Mouse (Mus musculus) ES-Bruce4 (cell line): ENCODE results near the gene Ttll9. TPM values are rescaled to one million over a fixed set of nuclear protein-coding genes. Genes with fewer than 3 reads are reported as not detected.
A peak's percentile ranks its signal among the peaks of the same experiment; 100 is the strongest.

Source experiments
- H3K27ac ChIP-seq: 2 replicates; pipeline ENCODE4 v1.5.1; 2012; ENCODE audit warnings: low read length, inconsistent platforms; ENCODE audit not compliant: insufficient read depth
- H3K27me3 ChIP-seq: 2 replicates; pipeline ENCODE4 v1.6.1; 2012; ENCODE audit warnings: mild to moderate bottlenecking, low read length, inconsistent platforms; ENCODE audit not compliant: control insufficient read depth, poor library complexity, insufficient read depth, severe bottlenecking
- H3K36me3 ChIP-seq: 2 replicates; pipeline ENCODE4 v1.6.1; 2012; ENCODE audit warnings: inconsistent platforms, mild to moderate bottlenecking, low read length, moderate library complexity; ENCODE audit not compliant: control insufficient read depth, poor library complexity, insufficient read depth, severe bottlenecking
- H3K4me1 ChIP-seq: one replicate; pipeline ENCODE4 v1.8.1; 2011; ENCODE audit warnings: low read length; ENCODE audit not compliant: control insufficient read depth, insufficient read depth
- H3K4me3 ChIP-seq: 2 replicates; pipeline ENCODE4 v1.5.1; 2011; ENCODE audit warnings: low read depth, mild to moderate bottlenecking, low read length
- H3K9ac ChIP-seq: 2 replicates; pipeline ENCODE4 v1.6.1; 2012; ENCODE audit warnings: low read depth, mild to moderate bottlenecking, inconsistent platforms; ENCODE audit not compliant: poor library complexity, severe bottlenecking
- H3K9me3 ChIP-seq: replicated peaks from 2 replicates; pipeline ENCODE4 v1.6.1; 2012; ENCODE audit warnings: mild to moderate bottlenecking, low read length, inconsistent platforms; ENCODE audit not compliant: control insufficient read depth, poor library complexity, insufficient read depth, severe bottlenecking
- CTCF ChIP-seq: IDR thresholded peaks from one replicate; pipeline ENCODE4 v1.8.1; 2011; ENCODE audit warnings: low read depth, low read length
- EP300 ChIP-seq: IDR thresholded peaks from 2 replicates; pipeline ENCODE4 v1.6.1; 2011; ENCODE audit warnings: low read depth, low read length; ENCODE audit not compliant: insufficient read depth
- POLR2A ChIP-seq: IDR thresholded peaks from one replicate; pipeline ENCODE4 v1.8.1; 2011; ENCODE audit warnings: low read length; ENCODE audit not compliant: insufficient read depth
- polyA plus RNA-seq: library from polyadenylated mRNA; stranded (reverse); fragments of >200 nt; gene quantifications from 2 replicates; pipeline ENCODE4 v1.2.4, GENCODE M21; 2011; ENCODE audit warnings: low read depth; ENCODE audit not compliant: missing spikeins, insufficient read depth, insufficient read length

Gene Ttll9
- polyA plus RNA-seq, 1 experiment, result 2.1 TPM

DNA sequence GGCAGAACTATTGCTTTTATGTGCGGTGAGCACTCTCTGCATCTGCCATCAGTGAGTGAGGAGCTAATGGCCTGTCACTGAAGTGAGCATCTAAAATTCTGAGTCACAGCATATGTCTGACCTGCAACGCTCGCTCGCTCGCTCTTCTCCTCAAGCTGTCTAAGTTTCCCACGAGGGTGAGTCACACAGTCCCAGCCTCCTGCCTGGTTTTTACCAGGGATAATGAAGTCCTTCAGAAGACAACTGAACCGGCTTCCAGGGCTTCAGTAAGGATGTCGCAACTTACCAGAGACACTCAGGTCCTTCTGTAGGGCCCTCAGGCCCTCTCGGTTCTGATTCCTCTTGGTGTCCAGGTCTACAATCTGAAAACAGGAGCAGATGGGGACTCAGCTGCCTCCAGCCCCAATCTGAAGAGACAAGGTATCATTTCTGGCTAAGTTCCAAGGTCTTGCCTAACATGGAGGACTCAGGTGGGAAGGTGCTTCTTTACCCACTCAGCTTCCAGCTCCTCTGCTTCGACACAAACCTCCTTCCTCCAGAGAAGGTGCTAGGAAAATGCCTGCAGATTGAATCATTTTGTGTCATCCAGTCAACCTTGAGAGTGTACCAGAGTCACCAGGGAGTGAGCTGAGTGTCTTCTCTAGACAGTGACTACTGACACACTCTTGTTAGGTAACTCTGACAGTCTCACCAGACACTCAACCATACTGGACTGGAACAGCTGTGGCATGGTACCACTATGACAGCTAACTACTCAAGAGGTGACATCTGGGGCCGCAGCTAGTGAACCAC lies 51.6 kb downstream of the Ttll9 start:
- H3K27ac ChIP-seq, result no peak overlapping the region
- H3K27me3 ChIP-seq, result no peaks in the 10 kb centered on the region
- H3K9me3 ChIP-seq, result no peaks in the 10 kb centered on the region
- H3K4me3 ChIP-seq, result peak overlapping the region; percentile 95
- no peaks in the 10 kb centered on the region for H3K4me1 ChIP-seq
- 0 out of 2 replicates have a peak overlapping the region, but pooled peaks have one; percentile 69 for H3K9ac ChIP-seq
- no peak for TF ChIP-seq POLR2A
- no peak for TF ChIP-seq EP300
- TF ChIP-seq CTCF, result no peak
- peaks cover 9% of the 10 kb centered on the region; the same call in 1 of the 2 replicates for H3K36me3 ChIP-seq

GRCm38 (mm10) chr2:153014758-153015593 lies 52.7 kb downstream of the Ttll9 start, which contains the start of gene Pdrg1:
Gene Pdrg1, minus strand, starts transcription at chr2:153015427.
- Histone ChIP-seq H3K27me3 (no peaks in the 10 kb centered on the region), H3K27ac (no peak within 1 kb of the TSS), H3K9me3 (no peaks in the 10 kb centered on the region), H3K4me3 (peak within 1 kb of the TSS; percentile 95), H3K4me1 (no peaks in the 10 kb centered on the region), H3K9ac (peak within 1 kb of the TSS; percentile 69), H3K36me3 (peaks cover 9% of the 10 kb centered on the region; the same call in 1 of the 2 replicates)
- peak; percentile 89 for TF ChIP-seq CTCF
- TF ChIP-seq EP300, result no peak
- TF ChIP-seq POLR2A, result peak; percentile 66

- TF ChIP-seq EP300 (no peak), CTCF (no peak), POLR2A (no peak)
Measured at GRCm38 (mm10) chr2:153015804-153016203, 53.5 kb downstream of the Ttll9 start.

DNA sequence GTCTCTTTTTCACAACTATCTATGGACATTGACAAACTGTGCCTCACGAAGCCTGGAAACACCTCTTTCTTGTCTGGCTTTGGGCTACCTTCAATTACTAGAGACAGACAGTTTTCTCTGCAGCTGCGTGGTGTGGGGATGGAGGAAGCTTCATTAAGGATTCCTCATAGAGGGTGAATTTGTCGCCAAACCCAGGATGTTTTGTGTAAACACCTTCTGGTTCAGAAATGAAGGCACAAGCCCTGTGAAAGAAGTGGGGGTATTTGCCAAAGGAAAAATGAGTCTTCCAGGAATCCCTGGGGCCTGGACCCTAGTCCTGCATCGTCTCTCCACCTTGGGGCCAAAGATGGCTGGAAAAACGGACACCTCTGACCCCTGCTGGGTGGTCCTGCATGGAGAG lies 54.5 kb downstream of the Ttll9 start:
- no peak overlapping the region for H3K4me3 ChIP-seq
- H3K36me3 ChIP-seq, result 0 out of 2 replicates have a peak, but pooled peaks cover 3% of the 10 kb centered on the region
- H3K27ac ChIP-seq, result no peak overlapping the region
- H3K27me3 ChIP-seq, result no peaks in the 10 kb centered on the region
- H3K4me1 ChIP-seq, result peaks cover 3% of the 10 kb centered on the region
- TF ChIP-seq EP300 (no peak), CTCF (no peak), POLR2A (no peak)
- no peaks in the 10 kb centered on the region for H3K9me3 ChIP-seq
- H3K9ac ChIP-seq, result no peak overlapping the region

More at GRCm38 (mm10) chr2:153015804-153016203, 53.5 kb downstream of the Ttll9 start:
- peaks cover 3% of the 10 kb centered on the region for H3K4me1 ChIP-seq
- H3K36me3 ChIP-seq, result 0 out of 2 replicates have a peak, but pooled peaks cover 4% of the 10 kb centered on the region
- no peaks in the 10 kb centered on the region for H3K9me3 ChIP-seq
- no peaks in the 10 kb centered on the region for H3K27me3 ChIP-seq
- H3K9ac ChIP-seq, result no peak overlapping the region
- no peak overlapping the region for H3K4me3 ChIP-seq
- H3K27ac ChIP-seq, result no peak overlapping the region

GRCm38 (mm10) chr2:153019355-153019754 lies 57.1 kb downstream of the Ttll9 start:
- H3K4me3 ChIP-seq, result no peak overlapping the region
- no peaks in the 10 kb centered on the region for H3K9me3 ChIP-seq
- no peak overlapping the region for H3K27ac ChIP-seq
- TF ChIP-seq CTCF (no peak), EP300 (no peak), POLR2A (no peak)
- H3K36me3 ChIP-seq, result no peaks in the 10 kb centered on the region
- peaks cover 3% of the 10 kb centered on the region for H3K4me1 ChIP-seq
- H3K9ac ChIP-seq, result no peak overlapping the region
- no peaks in the 10 kb centered on the region for H3K27me3 ChIP-seq
